Mouse (Mus musculus): ENCODE data around the gene Mgp.

Gene Mgp

DNA sequence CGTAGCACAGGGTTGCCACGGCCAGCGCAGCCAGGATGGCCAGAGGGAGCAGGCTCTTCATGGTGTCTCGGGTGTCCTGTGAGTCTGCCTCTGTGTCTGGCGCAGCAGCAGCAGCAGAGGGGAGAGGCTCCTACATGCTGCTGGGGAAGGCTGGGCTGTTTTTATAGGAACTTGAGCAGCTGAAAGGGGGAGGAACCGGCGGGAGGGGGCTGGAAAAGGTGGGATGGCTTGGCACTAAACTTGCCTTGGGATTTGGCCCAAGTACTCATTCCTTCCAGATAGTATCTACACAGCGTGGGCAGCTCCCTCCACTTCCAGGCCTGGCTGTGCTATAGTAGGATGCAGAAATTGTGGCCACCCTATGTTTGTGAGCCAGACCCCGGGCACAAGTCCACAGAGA is at the start of gene Mgp:
Gene Mgp, minus strand, starts transcription at position 154 of the 400 bp plus-strand sequence.
- peak in 1 of 2 experiments; percentile 72 for DNase-seq (ENCODE audit: low spot score in 2 of 2)

GRCm38 (mm10) chr6:136925049-136925448 is 49.4 kb upstream of the Mgp start:
- DNase-seq (ENCODE audit: low spot score in 2 of 2), result no peak

DNA sequence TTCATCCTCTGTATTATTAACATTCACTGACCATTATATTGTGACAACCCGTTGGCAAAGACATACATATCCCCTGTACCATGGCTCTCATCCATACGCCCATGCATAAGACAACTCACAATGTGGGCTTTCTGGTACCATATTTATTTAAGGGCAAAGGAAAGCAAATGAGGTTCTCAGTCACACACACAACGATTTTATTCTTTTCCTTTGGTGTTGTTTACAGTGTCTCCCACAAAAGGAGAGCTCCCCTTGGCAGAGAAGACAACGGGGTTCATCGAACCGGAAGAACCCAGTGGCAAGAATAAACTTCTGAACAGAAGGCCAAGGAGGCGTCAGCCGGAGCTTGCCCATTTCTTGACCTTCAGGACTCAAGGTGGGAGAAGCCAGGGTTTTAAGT is 47.9 kb upstream of the Mgp start, which contains the start of gene Pde6h:
Gene Pde6h, plus strand, starts transcription at position 301 of the 400 bp plus-strand sequence.
- DNase-seq (ENCODE audit: low spot score in 2 of 2), result no peak

DNA sequence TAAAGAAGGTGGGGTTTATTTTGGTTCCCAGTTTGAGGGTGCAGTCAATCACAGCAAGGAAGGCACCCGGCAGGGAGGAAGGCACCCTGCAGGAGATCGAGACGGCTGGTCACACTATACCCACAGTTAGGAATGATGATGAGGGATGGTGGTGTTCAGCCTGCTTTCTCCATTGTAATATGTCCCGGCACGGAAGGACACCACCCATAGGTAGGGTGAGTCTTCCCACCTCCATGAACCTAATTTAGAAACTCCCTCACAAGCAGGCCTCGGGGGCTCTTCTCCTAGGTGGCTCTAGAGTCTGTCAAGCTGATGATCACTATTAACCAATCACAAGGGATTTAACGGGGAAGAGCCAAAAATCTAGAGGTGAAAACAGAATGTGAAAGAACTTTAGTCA is 47.2 kb upstream of the Mgp start:
- no peak for DNase-seq (ENCODE audit: low spot score in 2 of 2)

- DNase-seq (ENCODE audit: low spot score in 2 of 2), result no peak
Measured at GRCm38 (mm10) chr6:136922080-136922479, 46.5 kb upstream of the Mgp start, which contains the start of gene Erp27. Gene Erp27, minus strand, starts transcription at chr6:136922180.

GRCm38 (mm10) chr6:136921601-136922000 is 46.0 kb upstream of the Mgp start:
- DNase-seq (ENCODE audit: low spot score in 2 of 2), result no peak

- peak in 1 of 2 experiments; percentile 87 for DNase-seq (ENCODE audit: low spot score in 2 of 2)
Measured at GRCm38 (mm10) chr6:136920320-136921257, 45.0 kb upstream of the Mgp start.

DNA sequence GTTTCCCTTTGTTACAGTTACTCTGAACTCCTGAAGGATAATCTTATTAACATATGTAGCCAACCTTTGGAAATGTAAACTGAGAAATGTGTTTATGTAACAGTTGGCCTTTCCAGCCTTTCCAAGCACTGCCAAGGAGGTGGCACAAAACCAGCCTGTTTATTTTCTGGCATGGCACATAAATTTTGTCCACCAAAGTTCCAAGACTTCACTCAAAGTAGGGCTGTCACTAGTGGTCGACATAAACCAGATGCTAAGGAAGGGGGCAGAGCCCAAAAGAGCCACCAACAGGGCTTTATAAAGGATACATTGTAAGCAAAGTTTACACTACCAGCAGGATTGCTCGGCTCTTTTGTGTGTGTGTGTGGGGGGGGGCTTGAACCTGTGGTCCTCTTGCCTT is 42.3 kb upstream of the Mgp start:
- DNase-seq (ENCODE audit: low spot score in 2 of 2), result no peak

- no peak for DNase-seq (ENCODE audit: low spot score in 2 of 2)
Measured at GRCm38 (mm10) chr6:136915721-136916395, 40.2 kb upstream of the Mgp start.

DNA sequence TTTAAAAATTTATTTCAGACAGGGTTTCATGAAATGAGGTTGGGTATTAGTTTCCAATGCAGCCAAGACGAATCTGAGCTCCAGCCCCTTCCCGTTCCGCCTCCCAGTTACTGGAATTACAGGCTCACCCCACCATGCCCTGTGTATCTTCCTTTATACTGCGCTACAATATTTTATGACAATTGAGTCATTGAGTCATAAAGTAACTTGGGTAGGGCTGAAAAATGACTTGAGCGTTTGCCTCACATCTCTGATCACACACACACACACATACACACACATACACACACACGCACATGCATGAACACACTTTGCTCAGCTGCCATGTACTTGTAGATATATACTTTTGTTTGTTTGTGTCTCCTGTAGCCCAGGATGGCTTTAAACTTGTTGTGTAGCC is 38.6 kb upstream of the Mgp start:
- no peak for DNase-seq (ENCODE audit: low spot score in 2 of 2)

DNA sequence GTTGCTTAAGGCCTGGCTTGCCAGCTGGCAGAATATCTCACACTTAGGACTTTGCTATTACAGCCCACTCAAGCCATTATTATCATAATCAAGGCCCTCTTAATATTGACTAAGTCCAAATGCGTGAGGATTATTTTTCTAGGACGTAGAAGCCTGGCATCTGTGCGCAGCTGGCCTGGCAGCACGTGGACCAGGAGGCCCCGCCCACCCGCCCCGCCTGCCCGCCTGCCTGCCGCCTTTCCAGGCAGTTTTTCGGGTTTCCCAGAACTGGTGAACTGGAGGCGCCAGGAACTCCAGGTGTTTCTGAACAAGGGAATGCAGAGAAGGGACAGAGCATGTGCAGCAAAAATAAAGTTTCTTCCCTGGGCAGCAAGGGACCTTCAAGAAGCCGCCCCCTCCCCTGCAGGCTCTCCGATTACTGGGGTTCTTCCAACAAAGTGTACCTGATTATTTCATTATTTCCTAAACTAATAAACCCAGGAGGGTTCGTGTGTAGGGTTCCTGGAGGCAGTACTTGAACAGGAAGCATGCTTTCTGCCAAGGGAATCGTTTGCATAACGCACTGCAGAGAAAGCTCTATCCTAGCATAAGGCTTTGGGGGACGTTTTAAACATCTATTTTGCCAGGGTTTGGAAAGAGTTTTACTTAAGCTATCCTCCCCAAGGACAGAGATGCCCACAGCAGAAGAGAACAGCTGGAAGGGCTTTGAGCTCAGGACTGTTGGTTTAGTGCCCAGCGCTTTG is 37.9 kb upstream of the Mgp start:
- no peak for DNase-seq (ENCODE audit: low spot score in 2 of 2)

GRCm38 (mm10) chr6:136912751-136913265 is 37.2 kb upstream of the Mgp start:
- no peak for DNase-seq (ENCODE audit: low spot score in 2 of 2)

- no peak for DNase-seq (ENCODE audit: low spot score in 2 of 2)
Measured at GRCm38 (mm10) chr6:136910247-136910890, 34.7 kb upstream of the Mgp start.

DNA sequence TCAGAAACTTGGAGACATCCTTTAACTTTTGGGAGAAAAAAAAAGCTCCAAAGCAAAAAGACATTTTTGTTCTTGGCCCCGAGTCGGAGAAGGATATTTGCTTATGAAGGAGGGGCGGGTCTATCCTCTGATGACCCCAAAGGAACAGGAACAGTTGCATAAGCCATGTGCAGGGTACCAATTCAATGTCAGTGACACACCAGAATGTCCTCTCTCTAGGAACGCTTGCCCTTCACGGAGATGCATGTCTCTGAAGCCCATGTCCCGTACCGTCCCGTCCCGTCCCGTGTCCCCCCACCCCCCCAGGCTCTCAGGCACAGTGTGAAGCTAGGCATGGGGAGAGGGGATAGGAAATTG is 31.3 kb upstream of the Mgp start:
- DNase-seq (ENCODE audit: low spot score in 2 of 2), result no peak

DNA sequence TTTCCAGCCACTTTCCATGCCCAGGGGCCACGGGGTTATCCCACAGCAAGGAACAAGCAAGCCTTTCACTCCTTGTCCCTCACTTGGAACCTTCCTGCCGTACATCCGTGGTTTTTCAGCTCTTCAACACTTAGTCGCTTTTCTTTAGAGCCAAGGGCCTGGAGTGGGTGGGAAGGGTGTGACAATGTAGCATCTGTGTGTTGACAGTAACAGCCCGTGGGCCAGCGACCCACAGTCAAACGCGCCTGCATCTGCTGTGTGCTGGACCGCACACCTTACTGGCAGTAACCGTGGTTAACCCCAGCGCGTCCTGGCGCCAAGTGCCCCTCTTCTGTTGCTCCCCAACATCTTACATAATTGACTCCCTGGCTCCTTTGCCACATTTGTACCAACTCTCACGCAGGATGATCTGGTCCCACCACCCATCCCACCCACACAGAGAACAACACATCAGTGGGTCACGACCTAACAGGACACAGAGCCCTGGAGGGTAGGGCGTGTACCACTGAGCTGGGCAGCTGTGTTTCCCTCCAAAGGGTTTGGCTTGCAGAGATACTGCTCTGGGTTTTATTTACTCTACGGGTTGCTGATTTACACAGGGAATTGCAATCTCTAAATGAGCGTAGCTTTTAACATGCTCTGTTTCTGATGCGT is 30.8 kb upstream of the Mgp start:
- no peak for DNase-seq (ENCODE audit: low spot score in 2 of 2)

DNA sequence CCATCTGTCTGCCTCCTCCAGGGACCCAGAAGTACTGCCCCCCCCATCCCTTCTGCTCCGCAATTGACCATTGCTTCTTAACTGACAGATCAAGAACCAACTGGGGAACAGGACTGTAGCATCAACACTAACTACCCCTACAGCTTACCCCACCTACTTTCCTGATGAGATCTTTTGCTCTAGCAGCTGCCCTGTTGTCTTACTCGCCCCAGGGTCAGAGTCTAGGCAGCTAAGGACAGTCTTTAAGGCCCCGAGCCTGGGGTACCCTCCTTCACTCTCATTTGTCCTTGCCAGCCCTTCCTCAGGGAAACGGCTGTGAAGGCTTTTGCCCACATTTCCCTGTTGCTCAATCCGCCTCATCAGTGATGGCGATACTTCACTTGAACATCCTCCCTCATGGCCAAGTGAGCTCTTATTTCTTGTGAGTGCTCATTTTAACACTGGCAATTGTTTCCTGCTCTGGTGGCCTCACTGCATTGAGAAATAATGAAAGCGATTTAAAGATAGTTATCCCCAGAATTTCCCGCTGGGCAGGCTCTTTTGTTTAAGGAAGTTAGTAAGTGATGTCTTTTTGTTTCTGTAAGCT is 28.4 kb upstream of the Mgp start:
- no peak for DNase-seq (ENCODE audit: low spot score in 2 of 2)

DNA sequence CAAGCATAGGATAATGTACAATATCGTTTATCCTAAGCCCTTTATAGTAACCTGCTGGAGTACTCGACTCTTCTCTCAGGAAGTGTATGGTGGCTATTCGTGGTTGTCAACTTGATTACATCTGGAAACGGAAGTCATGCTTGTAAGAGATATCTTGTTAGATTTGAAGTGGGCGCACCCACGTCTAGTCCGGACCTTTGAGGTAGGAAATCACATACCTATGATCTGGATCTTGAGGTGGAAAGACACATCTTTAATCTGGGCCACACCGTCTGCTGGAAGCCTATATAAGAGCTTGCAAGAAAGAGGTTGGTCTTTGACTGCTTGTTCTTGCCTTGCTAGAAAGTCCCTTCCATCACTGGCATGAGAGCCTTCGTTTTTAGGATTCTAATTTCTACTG is 26.9 kb upstream of the Mgp start:
- DNase-seq (ENCODE audit: low spot score in 2 of 2), result no peak

- no peak for DNase-seq (ENCODE audit: low spot score in 2 of 2)
Measured at GRCm38 (mm10) chr6:136901010-136901409, 25.4 kb upstream of the Mgp start.

DNA sequence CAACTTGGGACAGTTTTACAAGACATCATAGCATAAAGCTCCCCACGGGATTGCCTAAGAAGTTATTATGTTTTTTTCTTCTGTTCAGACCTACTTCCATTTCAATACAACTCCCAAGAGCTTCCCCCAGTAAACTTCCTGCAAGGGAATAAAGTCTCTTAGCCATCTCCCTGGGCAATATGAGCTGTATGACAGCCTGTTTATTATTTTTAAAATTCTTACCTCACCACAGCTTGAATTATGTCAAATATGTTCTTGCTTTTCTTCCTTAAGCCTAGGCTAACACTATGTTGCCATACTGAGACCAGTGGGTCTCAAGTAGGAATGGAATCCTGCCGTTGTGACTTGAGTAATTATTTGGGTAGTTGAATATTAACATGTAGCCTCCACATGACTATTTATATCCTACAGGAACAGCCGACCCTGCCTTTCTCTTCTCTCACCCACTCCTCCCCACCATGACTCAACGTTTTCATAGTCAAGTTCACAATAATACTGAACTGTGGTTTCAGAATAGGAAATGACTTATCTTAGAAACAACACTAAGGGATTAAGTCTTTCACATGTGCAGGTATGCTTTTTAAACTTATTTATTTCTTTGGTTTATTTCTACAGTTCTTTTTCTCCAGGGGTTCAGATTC is 24.9 kb upstream of the Mgp start:
- DNase-seq (ENCODE audit: low spot score in 2 of 2), result no peak

GRCm38 (mm10) chr6:136898954-136899353 is 23.3 kb upstream of the Mgp start:
- no peak for DNase-seq (ENCODE audit: low spot score in 2 of 2)
